Mouse (Mus musculus): ENCODE measurements around the gene Wdr59.

Wdr59 gene

DNA sequence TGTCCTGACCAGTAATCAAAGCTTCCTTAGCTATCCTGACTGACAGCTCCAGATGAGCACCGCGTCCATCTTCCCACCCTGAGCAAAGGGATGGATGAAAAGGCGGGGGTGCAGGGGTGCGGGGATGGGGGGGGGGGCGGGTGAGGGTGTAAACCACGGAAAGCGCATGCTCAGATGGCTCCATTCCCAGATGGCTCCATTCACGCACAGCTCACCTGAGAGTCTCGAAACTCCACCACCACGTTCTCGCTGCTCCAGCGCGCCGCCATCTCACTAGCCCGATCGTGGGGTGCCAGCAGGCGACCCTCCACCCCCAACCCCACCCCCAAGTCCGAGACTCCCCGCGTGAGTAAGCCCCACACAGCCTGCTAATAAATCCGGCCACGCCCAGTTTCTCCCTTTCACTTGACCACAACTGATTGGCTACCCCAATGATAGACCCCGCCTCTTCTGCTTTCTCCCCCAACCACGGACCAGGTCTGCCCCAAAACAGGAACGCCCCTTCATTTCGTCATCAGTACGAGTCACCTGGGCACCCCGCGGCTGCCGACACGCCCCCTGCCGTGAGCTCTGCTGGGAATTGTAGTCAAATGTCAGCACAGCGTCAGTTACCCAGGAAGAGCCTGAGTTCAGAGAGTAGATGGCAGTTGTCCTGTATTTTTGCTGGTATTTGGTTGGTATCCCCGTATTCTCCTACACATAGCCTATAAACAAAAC lies at the start of gene Wdr59:
Gene Wdr59, minus strand, starts transcription at position 380 of the 717 bp plus-strand sequence.
- peak; percentile 100 for DNase-seq (ENCODE audit: low spot score)

DNA sequence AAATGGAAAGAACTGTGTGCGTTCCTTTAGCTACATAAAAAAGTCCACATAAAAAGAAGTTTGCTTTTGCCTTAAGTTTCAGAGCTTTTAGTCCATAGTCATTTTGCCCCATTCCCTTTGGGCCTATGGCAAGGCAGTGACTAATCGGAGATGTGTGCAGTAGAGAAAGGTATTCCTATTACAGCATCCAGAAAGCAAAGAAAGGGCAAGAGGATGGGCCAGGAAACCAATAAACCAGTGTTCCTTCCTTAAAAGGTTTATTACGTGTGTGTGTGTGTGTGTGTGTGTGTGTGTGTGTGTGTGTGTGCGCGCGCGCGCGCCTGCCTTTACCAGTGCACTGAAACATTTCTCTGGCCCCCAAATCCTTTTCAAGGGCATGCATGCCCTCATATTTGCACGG lies 49.8 kb upstream of the Wdr59 start:
- no peak for DNase-seq (ENCODE audit: low spot score)

DNA sequence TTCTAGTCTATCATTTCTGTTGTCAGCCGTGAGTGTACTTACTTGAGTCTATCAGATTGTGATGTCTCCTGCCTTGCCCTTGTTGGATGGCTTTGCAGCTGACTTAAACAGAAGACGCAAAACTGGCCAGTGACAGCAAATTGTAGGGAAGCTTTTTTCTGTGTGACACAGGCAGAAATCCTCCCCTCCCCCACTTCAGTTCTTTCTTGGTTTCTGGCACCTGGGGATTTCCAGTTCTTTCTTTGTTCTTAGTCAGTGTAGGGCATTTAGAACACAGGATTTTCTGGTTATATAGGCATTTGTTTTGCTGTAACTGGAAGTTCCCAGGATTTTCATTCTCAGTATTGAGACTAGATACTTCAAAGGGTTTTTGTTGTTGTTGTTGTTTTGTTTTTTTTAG lies 48.5 kb upstream of the Wdr59 start:
- no peak for DNase-seq (ENCODE audit: low spot score)

GRCm38 (mm10) chr8:111569926-111570325 lies 48.0 kb upstream of the Wdr59 start:
- no peak for DNase-seq (ENCODE audit: low spot score)

GRCm38 (mm10) chr8:111568029-111568428 lies 46.1 kb upstream of the Wdr59 start:
- DNase-seq (ENCODE audit: low spot score), result no peak

- DNase-seq (ENCODE audit: low spot score), result no peak
These were observed 45.7 kb upstream of the Wdr59 start for GRCm38 (mm10) chr8:111567571-111567970.

DNA sequence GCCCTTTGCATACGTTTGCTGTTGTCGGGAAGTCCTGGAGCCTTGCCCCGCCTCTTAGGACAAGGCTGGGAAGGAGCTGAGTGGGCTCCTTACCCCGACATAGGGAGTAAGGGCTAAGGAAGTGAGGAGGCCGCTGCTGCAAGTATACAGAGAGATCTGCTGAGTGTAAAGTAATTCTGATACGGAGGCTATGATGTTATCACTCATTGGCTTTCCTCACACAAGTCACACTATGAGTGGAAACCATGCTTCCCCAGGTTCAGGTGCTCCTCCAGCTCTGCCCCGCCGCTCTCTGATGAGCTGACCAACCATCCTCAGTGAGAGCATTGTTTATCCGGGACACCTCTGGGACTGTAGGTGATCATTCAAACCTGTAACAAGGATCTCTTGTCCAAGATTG lies 44.4 kb upstream of the Wdr59 start:
- no peak for DNase-seq (ENCODE audit: low spot score)

DNA sequence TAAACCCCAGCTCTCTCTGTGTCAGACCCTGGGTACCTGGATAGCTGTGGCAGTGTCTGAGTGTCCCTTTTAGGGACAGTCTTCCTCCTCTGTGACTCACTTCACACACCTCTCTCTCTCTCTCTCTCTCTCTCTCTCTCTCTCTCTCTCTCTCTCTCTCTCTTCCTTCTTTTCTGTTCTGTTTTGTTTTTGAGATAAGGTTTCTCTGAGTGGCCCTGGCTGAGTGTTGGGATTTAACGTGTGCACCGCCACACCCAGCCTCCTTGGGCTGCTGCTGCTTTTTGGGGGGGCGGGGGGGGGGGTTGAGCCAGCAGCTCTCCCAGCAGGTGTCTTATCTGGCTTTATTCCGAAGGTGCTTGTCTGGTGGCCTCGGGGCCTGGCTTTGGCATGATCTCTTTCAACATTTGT lies 43.9 kb upstream of the Wdr59 start:
- DNase-seq (ENCODE audit: low spot score), result no peak

- no peak for DNase-seq (ENCODE audit: low spot score)
These were observed 42.2 kb upstream of the Wdr59 start for GRCm38 (mm10) chr8:111564093-111564492.

DNA sequence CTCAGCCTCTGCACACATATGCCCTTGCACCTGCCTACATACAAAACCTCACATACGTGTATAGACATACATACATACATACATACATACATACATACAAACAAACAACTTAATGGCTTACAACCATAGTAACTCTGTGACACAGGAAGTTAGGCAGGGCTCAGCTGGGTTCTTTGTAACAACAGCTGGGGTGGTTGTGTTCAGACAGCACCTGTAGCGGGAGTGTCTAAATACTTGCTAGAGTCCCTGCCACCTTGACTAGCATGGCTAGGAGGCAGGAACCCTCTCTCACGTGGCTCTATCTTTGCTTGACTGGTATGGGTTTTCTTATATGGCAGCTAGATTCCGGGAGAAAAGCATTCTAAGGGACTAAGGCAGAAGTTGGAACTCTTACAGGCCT lies 41.8 kb upstream of the Wdr59 start:
- DNase-seq (ENCODE audit: low spot score), result no peak

- DNase-seq (ENCODE audit: low spot score), result no peak
These were observed 41.2 kb upstream of the Wdr59 start for GRCm38 (mm10) chr8:111563075-111563474.

DNA sequence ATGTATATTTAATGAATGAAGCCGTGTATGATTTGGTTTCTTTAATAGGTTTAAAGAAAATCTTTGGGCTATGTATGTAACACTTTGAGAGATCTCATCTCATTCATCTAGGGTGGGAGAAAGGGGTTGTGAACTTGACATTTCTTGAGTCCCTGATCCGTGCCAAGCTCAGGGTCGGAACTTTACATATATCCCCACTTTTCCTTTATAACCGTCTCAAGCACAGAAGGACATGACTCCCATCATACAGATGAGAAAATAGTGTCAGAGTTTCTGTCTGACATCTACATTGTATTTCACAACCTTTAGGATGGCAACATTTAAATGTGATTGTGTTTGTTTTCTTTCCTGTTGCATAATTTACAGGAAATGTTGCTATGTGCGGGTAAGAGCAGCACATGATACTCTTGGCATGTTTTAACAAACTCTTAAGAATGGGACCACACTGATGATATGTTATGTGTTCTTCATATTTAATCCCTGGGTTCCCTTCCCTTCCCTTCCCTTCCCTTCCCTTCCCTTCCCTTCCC lies 40.4 kb upstream of the Wdr59 start:
- peak; percentile 30 for DNase-seq (ENCODE audit: low spot score)

GRCm38 (mm10) chr8:111561824-111562223 lies 39.9 kb upstream of the Wdr59 start:
- DNase-seq (ENCODE audit: low spot score), result no peak

GRCm38 (mm10) chr8:111551511-111552130 lies 29.7 kb upstream of the Wdr59 start:
- peak; percentile 39 for DNase-seq (ENCODE audit: low spot score)

GRCm38 (mm10) chr8:111550002-111550870 lies 28.3 kb upstream of the Wdr59 start:
- DNase-seq (ENCODE audit: low spot score), result no peak

DNA sequence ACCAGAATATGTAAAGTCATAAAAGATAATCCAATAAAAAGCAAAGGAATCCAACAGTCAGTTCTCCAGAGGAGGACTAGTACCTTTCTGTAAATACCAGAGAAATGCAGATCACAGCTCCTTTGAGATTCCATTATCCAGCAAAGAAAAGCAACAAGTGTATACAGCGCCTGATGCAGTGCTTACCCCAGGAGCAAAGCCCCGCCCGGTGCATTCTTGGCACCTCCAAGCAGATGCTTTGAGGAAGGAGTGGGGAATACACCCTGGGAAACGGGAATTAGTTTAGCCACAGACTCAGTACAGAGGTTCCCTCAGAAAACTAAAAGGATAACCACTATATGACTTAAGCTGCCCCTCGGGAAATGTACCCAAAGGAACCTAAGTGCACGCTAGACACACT lies 26.3 kb upstream of the Wdr59 start:
- DNase-seq (ENCODE audit: low spot score), result no peak

DNA sequence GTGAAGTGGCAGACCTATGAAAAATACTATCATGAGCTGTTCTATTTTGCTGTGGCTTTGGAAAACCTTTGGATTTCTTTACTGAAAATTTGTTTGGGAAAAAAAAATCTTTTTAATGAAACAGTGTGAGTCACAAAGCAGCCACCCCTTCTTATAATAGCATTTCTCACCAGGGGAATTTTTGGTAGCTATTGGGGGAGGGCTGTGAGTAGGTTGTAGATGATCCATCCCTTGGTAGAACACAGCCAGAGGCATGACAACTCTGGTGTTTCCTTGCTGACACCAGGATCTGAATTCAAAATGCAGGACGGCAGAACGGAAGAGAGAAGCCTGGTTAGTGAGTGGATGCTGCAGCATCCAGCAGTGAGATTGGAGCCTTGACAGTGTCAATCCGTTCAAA lies 25.3 kb upstream of the Wdr59 start:
- DNase-seq (ENCODE audit: low spot score), result no peak

- DNase-seq (ENCODE audit: low spot score), result no peak
These were observed 23.7 kb upstream of the Wdr59 start for GRCm38 (mm10) chr8:111545406-111546156.

DNA sequence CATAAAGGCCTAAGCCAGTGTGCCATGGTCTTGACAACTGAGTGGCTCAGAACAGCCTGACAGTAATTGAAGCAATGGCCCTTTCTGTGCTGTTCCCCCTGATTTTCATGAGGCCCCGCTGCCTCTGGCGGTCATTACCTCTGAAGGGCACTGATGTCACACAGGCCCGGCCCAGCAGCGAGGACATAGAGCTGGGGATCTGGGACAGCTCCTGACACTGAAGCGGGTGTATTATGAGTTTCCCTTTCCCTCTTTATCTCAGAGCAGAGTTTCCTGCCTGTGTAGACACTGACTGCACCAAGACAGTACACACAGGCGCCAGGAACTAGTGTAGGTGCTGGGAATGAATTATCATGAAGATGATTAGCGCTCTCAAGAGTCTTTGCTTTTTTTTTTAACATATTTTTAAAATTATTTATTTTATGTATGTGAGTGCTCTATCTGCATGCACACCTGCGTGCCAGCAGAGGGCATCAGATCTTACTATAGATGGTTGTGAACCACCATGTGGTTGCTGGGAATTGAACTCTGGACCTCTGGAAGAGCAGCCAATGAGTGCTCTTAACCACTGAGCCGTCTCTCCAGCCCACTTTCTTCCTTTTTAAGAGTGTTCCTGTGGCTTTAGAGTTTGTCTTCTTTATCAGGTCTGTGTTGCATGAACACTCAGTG lies 22.0 kb upstream of the Wdr59 start:
- DNase-seq (ENCODE audit: low spot score), result no peak

- DNase-seq (ENCODE audit: low spot score), result peak; percentile 58
These were observed 17.7 kb upstream of the Wdr59 start for GRCm38 (mm10) chr8:111539422-111540076.

DNA sequence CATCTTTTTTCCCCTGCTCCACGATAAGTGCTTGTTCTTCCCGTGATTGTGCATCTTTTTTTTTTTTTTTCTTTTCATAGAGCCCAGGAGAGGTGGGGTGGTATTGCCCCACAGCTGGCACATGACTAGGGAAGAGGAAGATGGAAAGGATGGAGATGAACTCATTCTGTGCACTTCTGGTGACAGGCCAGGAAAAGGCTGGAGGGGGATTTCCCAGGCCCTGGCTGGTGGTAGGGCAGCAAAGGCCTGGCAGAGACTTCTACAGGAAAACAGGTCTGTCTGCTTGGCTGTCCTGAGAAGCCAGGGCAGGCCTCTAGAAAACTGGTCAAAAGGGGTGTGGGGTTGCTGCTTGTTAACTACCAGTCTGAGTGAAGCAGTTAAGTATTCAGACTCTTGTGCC lies 16.3 kb upstream of the Wdr59 start:
- DNase-seq (ENCODE audit: low spot score), result peak; percentile 52
